Mouse (Mus musculus): ENCODE data around the gene Spire2.

DNA sequence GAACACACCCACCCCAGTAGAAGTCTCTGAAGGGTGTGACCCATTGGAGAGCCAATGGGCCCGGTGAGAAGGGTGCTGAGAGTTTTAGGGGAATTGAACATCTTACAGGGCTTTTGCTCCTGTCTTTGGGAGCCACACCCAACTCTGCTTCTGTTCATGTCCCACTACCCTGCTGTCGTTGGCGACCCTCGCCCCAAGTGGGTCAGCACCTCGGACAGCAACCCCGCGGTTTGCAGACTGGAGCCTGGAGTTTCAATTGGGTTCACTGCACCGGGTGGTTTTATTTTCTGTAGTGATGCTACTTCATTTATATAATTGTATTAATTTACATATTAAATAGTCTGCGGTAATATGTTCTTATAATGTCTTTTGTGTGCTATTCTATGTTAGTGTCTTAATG lies 81.7 kb downstream of the Spire2 start:
- TF ChIP-seq CTCF (IDR thresholded peaks at IDR 0.05; ENCODE audit: insufficient read depth, low read depth, low read length) = no peak
- TF ChIP-seq POLR2A (IDR thresholded peaks at IDR 0.05; ENCODE audit: insufficient read depth, low read depth, low read length) = no peak

All from olfactory bulb, adult 2 months (tissue).